Mouse (Mus musculus): ENCODE results near the gene Tcp11.

GRCm38 (mm10) chr17:28030446-28030845 is 50.0 kb downstream of the Tcp11 start:
- no peak for TF ChIP-seq POLR2A (IDR thresholded peaks at IDR 0.05; ENCODE audit: control insufficient read depth, low read depth, low read length)
- no peak for TF ChIP-seq CTCF (IDR thresholded peaks at IDR 0.05; ENCODE audit: control insufficient read depth, insufficient read depth, insufficient replicate concordance, low read depth, low read length)

Measured in testis, adult 2 months (tissue).